Mouse (Mus musculus) C2C12 (cell line): ENCODE results near the gene Palld. TPM values are rescaled to one million over a fixed set of nuclear protein-coding genes. Genes with fewer than 3 reads are reported as not detected.

Experiments
- H3K27me3 ChIP-seq: one replicate; pipeline ENCODE4 v1.6.1; 2011; ENCODE audit not compliant: control insufficient read depth, insufficient read depth, insufficient read length
- H3K36me3 ChIP-seq: one replicate; pipeline ENCODE4 v1.6.1; 2011; ENCODE audit not compliant: control insufficient read depth, insufficient read depth
- H3K4me3 ChIP-seq: one replicate; pipeline ENCODE4 v1.5.1; 2011; ENCODE audit warnings: mild to moderate bottlenecking, control low read depth; ENCODE audit not compliant: poor library complexity, insufficient read depth, severe bottlenecking
- H3K79me2 ChIP-seq: one replicate; pipeline ENCODE4 v1.6.1; 2011; ENCODE audit not compliant: control insufficient read depth, insufficient read depth
- H3K79me3 ChIP-seq: one replicate; pipeline ENCODE4 v1.6.1; 2011; ENCODE audit warnings: low read depth, control low read depth
- H3ac ChIP-seq: one replicate; pipeline ENCODE3; 2011; ENCODE audit warnings: low read depth; ENCODE audit not compliant: control insufficient read depth, insufficient read length
- CEBPB ChIP-seq: IDR thresholded peaks from one replicate; pipeline ENCODE4 v1.6.1; 2011; ENCODE audit warnings: low read depth, mild to moderate bottlenecking, control low read depth, moderate library complexity
- CTCF ChIP-seq: IDR thresholded peaks from one replicate; pipeline ENCODE4 v1.5.1; 2011; ENCODE audit not compliant: control insufficient read depth, insufficient read depth, insufficient read length
- FOSL1 ChIP-seq: IDR thresholded peaks from one replicate; pipeline ENCODE4 v1.8.0; 2011; ENCODE audit warnings: mild to moderate bottlenecking, low read length; ENCODE audit not compliant: poor library complexity, insufficient read depth, severe bottlenecking
- MAX ChIP-seq: IDR thresholded peaks from one replicate; pipeline ENCODE4 v1.6.1; 2011; ENCODE audit warnings: mild to moderate bottlenecking, control low read depth
- MYOD1 ChIP-seq: IDR thresholded peaks from one replicate; pipeline ENCODE4 v1.6.1; 2011; ENCODE audit warnings: low read depth; ENCODE audit not compliant: control insufficient read depth, insufficient read length
- MYOG ChIP-seq: IDR thresholded peaks from one replicate; pipeline ENCODE4 v1.6.1; 2011; ENCODE audit not compliant: control insufficient read depth, insufficient read length; ENCODE audit errors: extremely low read depth
- USF1 ChIP-seq: IDR thresholded peaks from one replicate; pipeline ENCODE4 v1.6.1; 2011; ENCODE audit warnings: low read depth, mild to moderate bottlenecking, control low read depth, moderate library complexity
- polyA plus RNA-seq: library from polyadenylated mRNA; unstranded; fragments of >200 nt; fragmentation: generic; extraction: Trizol; gene quantifications from one replicate; pipeline ENCODE4 v1.2.1, GENCODE M21; 2012; ENCODE audit warnings: missing spikeins

The Palld gene
- polyA plus RNA-seq, 1 experiment = 79.5 TPM

- no peak for TF ChIP-seq CEBPB
- no peak for TF ChIP-seq MYOD1
- TF ChIP-seq CTCF = no peak
- TF ChIP-seq MYOG = no peak
- TF ChIP-seq USF1 = no peak
- no peak for TF ChIP-seq MAX
- Histone ChIP-seq H3ac (no peak overlapping the region), H3K27me3 (no peaks in the 10 kb centered on the region), H3K36me3 (peaks cover 42% of the 10 kb centered on the region), H3K79me3 (no peaks in the 10 kb centered on the region), H3K79me2 (no peaks in the 10 kb centered on the region), H3K4me3 (no peak overlapping the region)
These were observed 189.1 kb downstream of the Palld start for GRCm38 (mm10) chr8:61713195-61713990.

- Histone ChIP-seq H3K4me3 (no peak overlapping the region), H3K36me3 (peaks cover 39% of the 10 kb centered on the region), H3K27me3 (no peaks in the 10 kb centered on the region), H3K79me2 (no peaks in the 10 kb centered on the region), H3ac (no peak overlapping the region), H3K79me3 (no peaks in the 10 kb centered on the region)
- TF ChIP-seq CTCF (no peak), CEBPB (no peak), MYOG (no peak), MAX (no peak), USF1 (no peak), FOSL1 (no peak), MYOD1 (no peak)
These were observed 190.1 kb downstream of the Palld start for GRCm38 (mm10) chr8:61712426-61712825.

GRCm38 (mm10) chr8:61708586-61709305 is 193.7 kb downstream of the Palld start:
- Histone ChIP-seq H3K27me3 (no peaks in the 10 kb centered on the region), H3K79me2 (no peaks in the 10 kb centered on the region), H3K79me3 (no peaks in the 10 kb centered on the region), H3K36me3 (peaks cover 48% of the 10 kb centered on the region), H3K4me3 (no peak overlapping the region), H3ac (no peak overlapping the region)
- no peak for TF ChIP-seq FOSL1
- no peak for TF ChIP-seq USF1
- TF ChIP-seq CEBPB = no peak
- TF ChIP-seq MAX = no peak
- no peak for TF ChIP-seq CTCF
- TF ChIP-seq MYOD1 = no peak
- TF ChIP-seq MYOG = no peak

- Histone ChIP-seq H3K79me3 (no peaks in the 10 kb centered on the region), H3K27me3 (no peaks in the 10 kb centered on the region), H3K4me3 (no peak overlapping the region), H3K36me3 (peaks cover 59% of the 10 kb centered on the region), H3ac (no peak overlapping the region), H3K79me2 (no peaks in the 10 kb centered on the region)
- TF ChIP-seq MYOD1 (no peak), FOSL1 (no peak), MAX (no peak), CEBPB (no peak), CTCF (no peak), USF1 (no peak), MYOG (no peak)
These were observed 197.0 kb downstream of the Palld start for GRCm38 (mm10) chr8:61705491-61705890.

- TF ChIP-seq CTCF (no peak), MAX (no peak), MYOG (no peak), FOSL1 (no peak), MYOD1 (no peak), USF1 (no peak), CEBPB (no peak)
- H3ac ChIP-seq = no peak overlapping the region
- H3K4me3 ChIP-seq = no peak overlapping the region
- no peaks in the 10 kb centered on the region for H3K27me3 ChIP-seq
- peaks cover 43% of the 10 kb centered on the region for H3K36me3 ChIP-seq
- no peaks in the 10 kb centered on the region for H3K79me2 ChIP-seq
- H3K79me3 ChIP-seq = no peaks in the 10 kb centered on the region
These were observed 200.4 kb downstream of the Palld start for GRCm38 (mm10) chr8:61702122-61702521.
